Mouse (Mus musculus) layer of hippocampus, adult 2 months (tissue): Measurements from ENCODE around the gene Egflam. TPM values are rescaled to one million over a fixed set of nuclear protein-coding genes. Genes with fewer than 3 reads are reported as not detected.
A peak's percentile ranks its signal among the peaks of the same experiment; 100 is the strongest.

Experiments
- DNase-seq, 2 experiments: peaks; one replicate each; pipeline ENCODE4 v3.0.0; 2022; ENCODE audit warnings: low spot score in 2 of 2
- H3K27ac ChIP-seq: fragments of 200-600 bp; 2 replicates; pipeline ENCODE4 v1.8.1; 2022
- H3K4me3 ChIP-seq: fragments of 200-600 bp; 2 replicates; pipeline ENCODE4 v1.8.1; 2022; ENCODE audit warnings: mild to moderate bottlenecking
- CTCF ChIP-seq: fragments of 200-600 bp; conservative IDR thresholded peaks from 2 replicates; pipeline ENCODE4 v1.8.1; 2022; ENCODE audit warnings: antibody characterized with exemption, mild to moderate bottlenecking, moderate library complexity
- total RNA-seq, 2 experiments: library from RNA; stranded (reverse); gene quantifications; 2 replicates each; pipeline ENCODE4 v1.2.3; 2021

Egflam gene
- total RNA-seq, 2 experiments from 2014 or later, result 2.3 to 2.4 TPM

DNA sequence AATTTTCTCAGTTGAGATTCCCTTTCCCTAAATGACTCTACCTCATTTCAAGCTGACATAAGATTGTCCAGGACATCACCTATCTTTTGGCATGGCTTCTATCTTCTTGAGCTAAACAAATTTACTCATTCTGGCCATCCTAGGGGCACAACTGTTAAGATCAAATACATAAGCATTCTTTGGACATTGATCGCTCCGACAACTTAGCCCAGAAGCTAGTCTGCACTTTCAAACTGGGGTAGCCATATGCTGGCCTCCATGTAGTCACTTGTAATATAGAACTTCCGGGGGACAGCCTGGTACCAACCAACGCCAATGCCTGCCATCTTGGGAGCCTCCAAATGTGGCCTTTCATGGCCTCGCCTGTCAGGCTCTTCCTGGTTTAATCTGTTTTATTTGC, 195.2 kb downstream of the Egflam start:
- no peak for TF ChIP-seq CTCF
- no peak overlapping the region for H3K4me3 ChIP-seq
- no peak for DNase-seq
- H3K27ac ChIP-seq, result no peak overlapping the region

DNA sequence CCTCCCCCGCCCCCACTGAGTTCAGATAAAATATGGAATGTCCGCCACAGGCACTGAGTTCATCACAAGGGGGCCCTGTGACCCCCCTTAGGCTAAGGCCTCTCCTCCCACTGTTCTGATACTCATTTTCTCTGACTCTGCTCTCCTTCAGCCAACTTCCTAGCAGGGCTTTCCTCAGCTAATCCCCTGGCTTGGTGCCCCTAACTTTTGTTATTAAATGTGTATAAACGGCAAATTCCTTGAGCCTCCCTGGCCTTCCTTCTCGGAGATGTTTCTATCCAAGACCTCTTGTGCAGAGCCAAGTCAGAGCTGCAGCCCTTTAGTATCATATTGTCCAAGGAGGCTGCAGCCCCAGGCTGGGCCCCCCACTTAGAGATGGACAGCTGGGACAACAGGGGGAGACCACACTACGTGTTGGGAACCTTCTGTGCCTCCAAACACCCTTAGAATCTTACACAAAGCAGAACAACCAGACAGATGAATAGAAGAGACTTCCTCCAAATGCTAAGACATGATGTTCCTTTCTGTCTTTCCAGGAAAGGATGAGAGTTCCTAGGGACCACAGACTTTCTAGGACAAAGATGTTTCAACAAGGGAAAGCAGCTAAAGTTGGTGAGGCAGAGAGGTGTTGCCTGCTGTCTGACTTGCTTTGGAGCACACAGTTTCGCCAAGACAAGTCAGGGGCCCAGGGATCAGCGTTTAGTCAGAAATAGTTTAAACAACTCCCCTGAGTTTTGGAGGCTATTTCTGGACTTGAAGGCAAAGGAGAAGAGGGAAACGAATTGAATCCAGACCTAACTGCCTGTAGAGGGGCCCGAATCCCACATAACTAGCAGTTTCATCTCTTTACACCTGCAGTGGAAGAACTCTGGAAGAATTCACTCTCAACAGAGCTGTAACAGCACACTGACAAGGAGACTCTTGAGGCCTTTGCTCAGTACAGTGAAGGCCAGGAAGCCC, 196.5 kb downstream of the Egflam start:
- H3K27ac ChIP-seq, result 0 out of 2 replicates have a peak overlapping the region, but pooled peaks have one; percentile 28
- H3K4me3 ChIP-seq, result no peak overlapping the region
- DNase-seq, result no peak
- TF ChIP-seq CTCF, result no peak

- DNase-seq, result no peak
- H3K27ac ChIP-seq, result no peak overlapping the region
- H3K4me3 ChIP-seq, result no peak overlapping the region
- no peak for TF ChIP-seq CTCF
These were observed 197.9 kb downstream of the Egflam start for GRCm38 (mm10) chr15:7200286-7200685.

GRCm38 (mm10) chr15:7198816-7199215, 199.4 kb downstream of the Egflam start:
- Histone ChIP-seq H3K27ac (0 out of 2 replicates have a peak overlapping the region, but pooled peaks have one; percentile 56), H3K4me3 (no peak overlapping the region)
- peak; percentile 30 to 42 for DNase-seq
- no peak for TF ChIP-seq CTCF

GRCm38 (mm10) chr15:7197652-7198445, 200.3 kb downstream of the Egflam start:
- Histone ChIP-seq H3K4me3 (no peak overlapping the region), H3K27ac (peak overlapping the region; percentile 37; the same call in 1 of the 2 replicates)
- no peak for TF ChIP-seq CTCF
- DNase-seq, result no peak

GRCm38 (mm10) chr15:7194748-7195221, 203.4 kb downstream of the Egflam start:
- TF ChIP-seq CTCF, result no peak
- no peak overlapping the region for H3K4me3 ChIP-seq
- peak overlapping the region; percentile 91 for H3K27ac ChIP-seq
- DNase-seq, result peak; percentile 19 to 31

- Histone ChIP-seq H3K4me3 (no peak overlapping the region), H3K27ac (peak overlapping the region; percentile 91)
- DNase-seq, result peak; percentile 32 to 59
- no peak for TF ChIP-seq CTCF
These were observed 204.0 kb downstream of the Egflam start for GRCm38 (mm10) chr15:7194147-7194720.

DNA sequence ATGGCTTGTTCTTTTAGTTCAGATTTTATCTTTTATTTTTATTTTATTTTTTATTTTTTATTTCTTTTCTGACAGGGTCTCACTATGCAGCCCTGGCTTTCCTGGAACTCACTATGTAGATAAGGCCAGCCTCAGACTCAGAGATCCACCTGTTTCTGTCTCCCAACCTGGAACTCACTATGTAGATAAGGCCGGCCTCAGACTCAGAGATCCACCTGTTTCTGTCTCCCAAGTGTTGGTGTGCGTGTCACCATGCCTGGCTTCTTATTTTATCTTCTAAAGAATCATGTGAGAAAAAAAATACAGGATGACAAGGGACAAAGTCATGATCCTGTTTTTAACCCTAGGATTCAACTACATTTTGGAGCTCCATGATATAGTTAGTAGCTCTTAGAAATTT, 205.6 kb downstream of the Egflam start:
- DNase-seq, result no peak
- TF ChIP-seq CTCF, result no peak
- H3K27ac ChIP-seq, result no peak overlapping the region
- H3K4me3 ChIP-seq, result no peak overlapping the region

DNA sequence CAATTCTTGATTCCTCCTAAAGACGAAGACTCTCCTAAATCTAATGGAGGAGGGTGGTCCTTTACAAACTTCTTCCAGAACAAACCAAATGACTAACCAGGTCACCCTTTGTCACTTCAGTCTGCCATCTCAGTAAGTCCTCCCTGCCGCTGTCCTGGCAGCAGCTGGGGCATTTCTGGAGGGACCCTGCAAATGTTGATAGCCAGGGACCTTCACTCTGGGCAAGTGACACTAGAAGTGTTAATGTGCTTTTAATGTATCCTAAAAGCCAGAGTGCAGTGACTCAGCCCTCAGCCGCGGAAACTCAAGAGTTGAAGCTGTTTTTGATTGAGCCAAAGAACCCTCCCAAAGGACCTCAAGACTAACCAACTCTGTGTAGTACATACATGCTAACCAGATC, 207.1 kb downstream of the Egflam start:
- Histone ChIP-seq H3K27ac (no peak overlapping the region), H3K4me3 (no peak overlapping the region)
- TF ChIP-seq CTCF, result no peak
- DNase-seq, result no peak

DNA sequence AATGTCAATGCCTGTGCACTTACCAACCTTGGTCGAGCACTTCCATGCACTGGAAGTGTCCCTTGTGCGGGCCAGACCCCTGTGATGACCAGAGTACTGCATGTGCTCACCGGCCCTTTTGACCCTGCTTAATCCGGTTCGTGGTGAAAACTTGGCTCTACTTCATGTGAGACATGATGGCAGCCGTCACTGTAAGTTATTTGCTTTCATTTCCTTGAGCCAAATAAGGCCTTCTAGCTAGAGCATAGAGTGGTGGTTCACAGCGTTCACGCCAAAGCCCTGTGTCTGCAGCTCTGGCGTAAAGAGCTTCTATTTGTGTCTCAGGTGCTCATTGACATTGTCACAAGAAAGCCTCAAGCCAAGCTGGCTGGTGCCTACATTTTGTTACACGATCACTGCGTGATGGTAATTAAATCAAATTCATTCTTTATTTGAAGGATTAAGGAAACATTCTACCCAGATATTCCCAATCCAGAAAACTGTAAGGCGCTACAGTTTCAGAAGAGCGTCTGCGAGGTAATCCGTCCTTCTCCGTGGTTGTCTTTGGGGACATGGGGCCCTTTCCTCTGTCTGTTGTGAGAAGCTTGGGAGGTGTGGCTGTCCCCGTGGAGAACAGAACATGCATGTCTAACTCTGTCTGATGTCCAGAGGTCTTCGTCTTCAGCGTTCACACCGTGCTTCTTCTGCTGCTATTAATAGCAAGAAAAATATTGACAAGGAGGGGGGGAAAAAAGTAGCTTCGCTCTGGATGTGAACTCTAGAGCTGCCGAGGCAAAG, 208.3 kb downstream of the Egflam start:
- DNase-seq, result no peak
- no peak overlapping the region for H3K4me3 ChIP-seq
- TF ChIP-seq CTCF, result no peak

GRCm38 (mm10) chr15:7187682-7188081, 210.5 kb downstream of the Egflam start:
- Histone ChIP-seq H3K27ac (no peak overlapping the region), H3K4me3 (no peak overlapping the region)
- DNase-seq, result no peak
- no peak for TF ChIP-seq CTCF

More for the DNA sequence above, 208.3 kb downstream of the Egflam start:
- H3K27ac ChIP-seq, result no peak overlapping the region

DNA sequence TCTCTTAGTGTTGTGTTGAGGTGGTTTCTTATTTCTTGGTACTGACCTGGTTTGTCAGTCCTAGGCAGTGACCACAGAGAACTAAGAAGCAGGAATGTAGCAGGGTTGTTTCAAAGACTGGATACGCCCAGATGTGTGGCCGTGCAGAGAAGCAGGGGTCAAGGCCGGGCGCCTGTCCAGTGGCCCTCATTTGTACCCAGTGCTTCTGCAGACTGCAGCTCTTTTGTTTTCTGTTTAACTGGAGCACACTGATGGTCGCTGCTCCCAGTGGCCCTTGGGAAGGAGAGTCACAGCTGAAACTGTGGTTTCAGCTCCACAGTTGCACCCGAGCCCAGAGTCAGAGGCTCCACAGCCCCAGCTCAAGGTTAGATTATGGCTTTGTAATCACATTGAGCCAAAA, 217.6 kb downstream of the Egflam start:
- Histone ChIP-seq H3K27ac (peak overlapping the region; percentile 59), H3K4me3 (no peak overlapping the region)
- no peak for TF ChIP-seq CTCF
- no peak for DNase-seq
